Mouse (Mus musculus): ENCODE data around the gene Gm867. TPM values are rescaled to one million over a fixed set of nuclear protein-coding genes. Genes with fewer than 3 reads are reported as not detected.

The Gm867 gene
- 1.4 and 3.0 TPM in 2 replicates for polyA plus RNA-seq (2015; fragmentation: Nextera tagmentation; extraction: Ambion mirVana)

DNA sequence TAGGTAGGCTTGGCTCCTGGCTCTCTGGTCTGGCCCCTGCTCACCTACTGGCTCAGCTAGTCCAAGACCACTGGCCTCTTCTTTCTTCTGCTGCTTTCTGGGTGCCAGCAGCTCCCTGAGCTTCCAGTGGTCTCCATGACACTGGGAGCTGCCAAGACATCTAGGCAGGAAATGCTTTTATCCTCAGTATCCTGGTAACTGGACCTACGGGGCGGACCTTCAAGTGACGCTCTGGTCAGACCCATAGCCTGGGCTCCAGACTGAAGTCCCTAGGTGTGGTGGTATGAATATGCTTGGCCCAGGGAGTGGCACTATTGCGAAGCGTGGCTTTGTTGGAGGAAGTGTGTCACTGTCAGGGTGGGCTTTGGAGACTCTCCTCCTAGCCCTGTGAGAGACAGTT, at the start of gene Gm867:
Gene Gm867 (minus strand): TSS at position 153 of the 400 bp plus-strand sequence.
- no peak within 1 kb of the TSS for H3K9ac ChIP-seq
- 0 out of 2 replicates have a peak within 1 kb of the TSS, but pooled peaks have one; percentile 1 for H3K27ac ChIP-seq (replicated peaks)
- no peaks in the 10 kb centered on the region for H3K9me3 ChIP-seq
- ATAC-seq (ENCODE audit: low read depth) = no peak
- peaks cover 14% of the 10 kb centered on the region for H3K27me3 ChIP-seq
- peaks cover 50% of the 10 kb centered on the region for H3K4me1 ChIP-seq (replicated peaks)
- H3K4me3 ChIP-seq = no peak within 1 kb of the TSS
- H3K36me3 ChIP-seq = no peaks in the 10 kb centered on the region
- H3K4me2 ChIP-seq = no peak within 1 kb of the TSS
- WGBS = 91% methylated on average over 5 of the region's 5 CpGs

DNA sequence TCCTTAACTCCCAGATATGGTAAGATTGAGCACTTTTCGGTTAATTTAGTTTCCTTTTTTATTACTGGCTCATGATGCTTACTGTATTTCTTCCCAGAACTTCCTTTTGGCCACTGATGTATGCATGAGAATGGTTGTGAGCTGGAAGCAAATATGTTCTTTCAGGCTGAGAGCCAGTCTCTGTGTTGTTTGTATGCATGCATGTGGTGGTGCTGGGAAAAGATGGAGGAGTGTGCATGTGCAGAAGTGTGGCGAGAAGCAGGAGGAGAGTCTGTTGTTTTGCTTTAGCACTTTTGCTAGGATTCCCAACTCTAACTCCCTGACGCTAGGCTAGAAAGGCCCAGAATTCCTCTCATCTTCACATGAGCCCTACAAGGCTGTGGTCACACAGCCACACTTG, 39.0 kb upstream of the Gm867 start:
- H3K27ac ChIP-seq (replicated peaks) = no peak overlapping the region
- WGBS = 93% methylated on average over 3 of the region's 3 CpGs

DNA sequence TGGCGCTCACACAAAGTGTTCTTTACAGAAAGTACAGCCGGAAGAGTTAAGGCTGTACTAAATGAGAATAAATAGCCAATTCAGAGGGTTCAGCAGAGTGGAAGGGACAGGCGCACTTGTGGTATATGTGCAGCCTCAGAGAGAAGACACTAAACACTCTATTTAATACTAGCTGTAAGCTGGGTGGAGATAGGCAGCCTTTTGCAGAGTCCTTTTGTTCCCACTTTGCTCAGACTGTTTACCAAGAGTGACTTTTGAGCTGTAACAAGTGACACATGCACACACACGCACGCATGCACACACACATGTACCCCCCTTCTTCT, 38.3 kb upstream of the Gm867 start:
- WGBS = 55% methylated on average over 5 of the region's 5 CpGs
- Histone ChIP-seq H3K9me3 (no peaks in the 10 kb centered on the region), H3K4me2 (no peak overlapping the region), H3K36me3 (no peaks in the 10 kb centered on the region), H3K27ac (replicated peaks) (no peak overlapping the region), H3K27me3 (no peaks in the 10 kb centered on the region), H3K4me3 (no peak overlapping the region), H3K9ac (no peak overlapping the region), H3K4me1 (replicated peaks) (0 out of 2 replicates have a peak, but pooled peaks cover 3% of the 10 kb centered on the region)
- ATAC-seq (ENCODE audit: low read depth) = no peak

More for the DNA sequence above, 39.0 kb upstream of the Gm867 start:
- H3K9ac ChIP-seq = no peak overlapping the region
- H3K4me1 ChIP-seq (replicated peaks) = 0 out of 2 replicates have a peak, but pooled peaks cover 3% of the 10 kb centered on the region
- no peak for ATAC-seq (ENCODE audit: low read depth)
- H3K9me3 ChIP-seq = no peaks in the 10 kb centered on the region
- no peak overlapping the region for H3K4me2 ChIP-seq
- no peaks in the 10 kb centered on the region for H3K36me3 ChIP-seq
- no peaks in the 10 kb centered on the region for H3K27me3 ChIP-seq
- H3K4me3 ChIP-seq = no peak overlapping the region

DNA sequence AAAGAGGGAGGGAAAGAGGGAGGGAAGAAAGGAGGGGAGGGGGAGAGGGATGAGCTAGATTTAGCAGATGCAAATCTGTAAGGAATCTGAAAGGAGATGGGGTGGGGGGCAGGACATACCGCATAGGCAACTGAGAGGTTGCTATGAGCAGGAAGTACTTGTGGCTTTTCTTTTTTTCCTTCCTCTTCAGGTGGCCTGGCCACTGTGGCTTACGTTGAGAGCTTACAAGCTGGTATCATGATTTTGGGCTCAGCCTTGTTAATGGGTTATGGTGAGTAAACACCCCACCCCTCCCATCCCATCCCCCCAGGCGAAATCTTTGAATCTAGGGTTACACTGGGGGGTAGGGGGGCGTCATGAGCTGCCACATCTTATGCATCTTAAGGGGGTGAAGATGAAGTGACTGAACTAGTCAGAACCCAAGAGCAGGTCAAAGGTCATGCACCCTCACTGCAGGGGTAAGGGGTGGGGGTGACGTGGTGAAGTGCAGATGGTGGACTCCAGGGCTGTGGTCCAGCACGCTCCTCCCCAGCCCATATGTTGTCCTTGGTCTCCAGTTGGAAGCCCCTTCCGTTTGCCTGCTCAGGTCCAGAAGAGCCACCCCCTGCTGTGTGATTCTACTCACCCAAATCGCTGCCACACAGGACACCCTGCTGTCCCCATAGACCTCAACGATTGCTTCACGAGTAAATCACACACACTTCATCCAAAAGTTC, 37.8 kb upstream of the Gm867 start:
- Histone ChIP-seq H3K36me3 (no peaks in the 10 kb centered on the region), H3K9ac (no peak overlapping the region), H3K4me1 (replicated peaks) (0 out of 2 replicates have a peak, but pooled peaks cover 3% of the 10 kb centered on the region), H3K4me2 (no peak overlapping the region), H3K9me3 (no peaks in the 10 kb centered on the region), H3K27me3 (no peaks in the 10 kb centered on the region), H3K27ac (replicated peaks) (no peak overlapping the region), H3K4me3 (no peak overlapping the region)
- ATAC-seq (ENCODE audit: low read depth) = no peak; the same call in 1 of the 2 replicates
- WGBS = 36% methylated on average over 10 of the region's 10 CpGs

DNA sequence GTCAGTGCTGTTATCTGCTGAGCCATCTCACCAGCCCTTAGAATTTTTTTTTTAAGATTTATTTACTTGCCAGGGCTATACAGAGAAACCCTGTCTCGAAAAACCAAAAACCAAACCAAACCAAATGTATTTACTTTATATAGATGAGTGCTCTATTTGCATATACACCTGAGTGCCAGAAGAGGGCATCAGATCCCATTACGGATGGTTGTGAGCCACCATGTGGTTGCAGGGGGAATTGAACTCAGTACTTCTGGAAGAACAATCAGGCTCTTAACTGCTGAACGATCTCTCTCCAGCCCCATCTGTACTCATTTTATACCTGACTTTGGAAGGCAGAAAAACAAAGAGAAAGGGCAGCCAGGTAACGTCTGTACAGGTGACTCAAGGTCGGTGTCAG, 34.7 kb upstream of the Gm867 start:
- Histone ChIP-seq H3K27ac (replicated peaks) (no peak overlapping the region), H3K9ac (no peak overlapping the region), H3K4me2 (no peak overlapping the region), H3K9me3 (peaks cover 2% of the 10 kb centered on the region; the same call in 1 of the 2 replicates), H3K27me3 (no peaks in the 10 kb centered on the region), H3K4me3 (no peak overlapping the region), H3K4me1 (replicated peaks) (0 out of 2 replicates have a peak, but pooled peaks cover 3% of the 10 kb centered on the region), H3K36me3 (no peaks in the 10 kb centered on the region)
- WGBS = 75% methylated on average over 5 of the region's 5 CpGs
- no peak for ATAC-seq (ENCODE audit: low read depth)

DNA sequence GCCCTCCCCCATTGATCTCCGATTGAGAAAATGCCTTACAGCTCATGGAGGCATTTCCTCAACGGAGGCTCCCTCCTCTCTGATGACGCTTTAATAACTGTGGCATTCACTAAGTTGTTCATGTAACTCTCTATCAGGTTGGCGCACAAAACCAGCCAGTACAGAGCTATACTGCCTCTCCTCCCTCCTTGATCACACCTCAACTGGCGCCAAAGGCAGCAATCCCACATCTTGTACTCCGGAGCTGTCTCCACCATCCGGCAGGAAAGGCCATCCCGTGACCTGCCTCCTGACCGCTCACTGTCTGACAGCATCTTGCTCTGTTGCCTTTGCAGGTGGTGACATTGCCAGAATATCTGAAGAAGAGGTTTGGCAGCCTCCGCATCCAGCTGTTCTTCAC, 33.4 kb upstream of the Gm867 start:
- Histone ChIP-seq H3K36me3 (no peaks in the 10 kb centered on the region), H3K4me1 (replicated peaks) (0 out of 2 replicates have a peak, but pooled peaks cover 3% of the 10 kb centered on the region), H3K27ac (replicated peaks) (no peak overlapping the region), H3K9ac (no peak overlapping the region), H3K4me3 (no peak overlapping the region), H3K4me2 (no peak overlapping the region), H3K9me3 (peaks cover 2% of the 10 kb centered on the region; the same call in 1 of the 2 replicates), H3K27me3 (no peaks in the 10 kb centered on the region)
- 93% methylated on average over 10 of the region's 10 CpGs for WGBS
- no peak for ATAC-seq (ENCODE audit: low read depth)

DNA sequence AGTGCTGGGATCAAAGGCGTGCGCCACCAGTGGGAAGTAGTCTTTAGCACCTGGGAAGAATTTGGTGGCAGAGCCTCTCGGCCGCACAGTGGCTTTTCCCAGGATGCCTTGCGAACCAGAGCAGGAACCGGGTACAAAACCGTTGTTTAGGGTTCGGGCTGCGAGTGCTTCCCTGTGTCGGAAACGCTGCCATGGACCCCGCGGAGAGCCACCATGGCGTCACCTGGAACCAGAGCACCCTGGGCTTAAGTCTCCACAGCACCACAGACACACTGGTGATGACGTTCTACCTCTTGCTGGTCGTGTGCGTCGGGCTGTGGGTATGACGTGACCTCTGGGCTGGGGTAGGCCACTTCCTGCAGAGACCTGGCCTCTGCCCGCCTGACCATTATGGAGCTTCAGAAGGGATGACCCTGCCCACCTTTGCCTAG, 13.9 kb upstream of the Gm867 start, which contains the start of gene Gm5134:
Gene Gm5134 (plus strand): TSS at position 134 of the 431 bp plus-strand sequence.
- Histone ChIP-seq H3K9ac (no peak within 1 kb of the TSS), H3K27ac (replicated peaks) (no peak within 1 kb of the TSS), H3K4me3 (peak within 1 kb of the TSS; percentile 7; the same call in 1 of the 2 replicates), H3K27me3 (peaks cover 22% of the 10 kb centered on the region), H3K9me3 (no peaks in the 10 kb centered on the region), H3K4me1 (replicated peaks) (peaks cover 15% of the 10 kb centered on the region), H3K36me3 (no peaks in the 10 kb centered on the region), H3K4me2 (peak within 1 kb of the TSS; percentile 40)
- no peak for ATAC-seq (ENCODE audit: low read depth)
- 33% methylated on average over 20 of the region's 20 CpGs for WGBS

DNA sequence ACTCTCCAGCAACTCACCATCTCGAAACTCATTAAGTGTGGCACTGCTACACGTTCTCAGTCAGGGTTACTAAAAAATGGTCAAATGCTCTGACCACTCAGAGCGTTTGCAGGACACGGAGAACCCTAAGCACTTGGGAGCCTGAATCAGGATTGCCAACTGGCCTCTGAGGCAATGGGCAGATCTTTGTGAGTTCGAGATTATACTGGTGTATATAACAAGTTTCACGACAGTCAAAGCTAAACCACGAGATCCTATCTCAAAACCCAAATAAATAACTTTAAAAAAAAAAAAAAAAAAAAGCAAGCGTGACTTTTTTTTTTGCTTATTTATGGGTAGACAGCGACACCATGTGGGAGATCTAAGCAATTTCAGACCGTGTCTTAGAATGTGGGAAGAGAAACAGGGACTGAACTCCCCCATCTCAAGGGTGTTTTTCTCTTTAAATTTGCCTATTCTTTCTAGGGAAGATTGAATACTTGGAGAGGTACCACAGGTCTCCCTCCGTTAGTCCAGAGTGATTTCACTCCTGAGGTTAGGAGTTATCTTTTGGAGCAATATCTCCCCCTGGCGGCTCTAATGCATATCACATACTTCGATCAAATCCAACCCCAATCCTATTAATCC, 11.1 kb upstream of the Gm867 start:
- no peaks in the 10 kb centered on the region for H3K9me3 ChIP-seq
- H3K36me3 ChIP-seq = no peaks in the 10 kb centered on the region
- H3K9ac ChIP-seq = peak overlapping the region; percentile 74
- H3K27ac ChIP-seq (replicated peaks) = no peak overlapping the region
- H3K4me3 ChIP-seq = peak overlapping the region; percentile 41
- WGBS = 5% methylated on average over 13 of the region's 13 CpGs
- peak overlapping the region; percentile 86 for H3K4me2 ChIP-seq
- peaks cover 15% of the 10 kb centered on the region for H3K4me1 ChIP-seq (replicated peaks)
- peaks cover 38% of the 10 kb centered on the region for H3K27me3 ChIP-seq
- peak; percentile 37; the same call in 1 of the 2 replicates for ATAC-seq (ENCODE audit: low read depth)

DNA sequence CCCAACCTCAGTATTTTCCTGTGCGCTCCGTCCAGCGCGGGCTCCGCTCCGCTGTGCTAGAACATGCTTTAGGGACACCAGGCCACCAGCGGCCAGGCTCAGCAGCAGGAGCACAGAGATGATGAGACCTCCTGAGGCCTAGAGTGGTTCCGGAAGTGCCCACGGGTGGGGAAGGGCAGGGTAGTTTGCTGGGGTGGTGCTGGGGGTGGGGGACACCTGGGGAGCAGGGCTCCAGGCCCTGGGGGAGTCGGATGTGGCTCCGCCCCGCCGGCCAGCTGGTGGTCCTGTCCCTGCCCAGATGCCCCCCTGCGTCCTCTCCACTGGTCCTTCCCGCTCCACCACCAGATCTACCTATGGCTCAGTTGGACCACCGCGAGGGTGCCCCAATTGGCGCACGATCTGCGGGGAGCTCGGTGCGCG, 10.3 kb upstream of the Gm867 start:
- Histone ChIP-seq H3K4me2 (peak overlapping the region; percentile 86), H3K9me3 (no peaks in the 10 kb centered on the region), H3K27ac (replicated peaks) (no peak overlapping the region), H3K9ac (peak overlapping the region; percentile 74), H3K36me3 (no peaks in the 10 kb centered on the region), H3K4me3 (peak overlapping the region; percentile 41), H3K27me3 (peaks cover 38% of the 10 kb centered on the region), H3K4me1 (replicated peaks) (peaks cover 15% of the 10 kb centered on the region)
- peak; percentile 57 for ATAC-seq (ENCODE audit: low read depth)
- WGBS = 3% methylated on average over 23 of the region's 23 CpGs

DNA sequence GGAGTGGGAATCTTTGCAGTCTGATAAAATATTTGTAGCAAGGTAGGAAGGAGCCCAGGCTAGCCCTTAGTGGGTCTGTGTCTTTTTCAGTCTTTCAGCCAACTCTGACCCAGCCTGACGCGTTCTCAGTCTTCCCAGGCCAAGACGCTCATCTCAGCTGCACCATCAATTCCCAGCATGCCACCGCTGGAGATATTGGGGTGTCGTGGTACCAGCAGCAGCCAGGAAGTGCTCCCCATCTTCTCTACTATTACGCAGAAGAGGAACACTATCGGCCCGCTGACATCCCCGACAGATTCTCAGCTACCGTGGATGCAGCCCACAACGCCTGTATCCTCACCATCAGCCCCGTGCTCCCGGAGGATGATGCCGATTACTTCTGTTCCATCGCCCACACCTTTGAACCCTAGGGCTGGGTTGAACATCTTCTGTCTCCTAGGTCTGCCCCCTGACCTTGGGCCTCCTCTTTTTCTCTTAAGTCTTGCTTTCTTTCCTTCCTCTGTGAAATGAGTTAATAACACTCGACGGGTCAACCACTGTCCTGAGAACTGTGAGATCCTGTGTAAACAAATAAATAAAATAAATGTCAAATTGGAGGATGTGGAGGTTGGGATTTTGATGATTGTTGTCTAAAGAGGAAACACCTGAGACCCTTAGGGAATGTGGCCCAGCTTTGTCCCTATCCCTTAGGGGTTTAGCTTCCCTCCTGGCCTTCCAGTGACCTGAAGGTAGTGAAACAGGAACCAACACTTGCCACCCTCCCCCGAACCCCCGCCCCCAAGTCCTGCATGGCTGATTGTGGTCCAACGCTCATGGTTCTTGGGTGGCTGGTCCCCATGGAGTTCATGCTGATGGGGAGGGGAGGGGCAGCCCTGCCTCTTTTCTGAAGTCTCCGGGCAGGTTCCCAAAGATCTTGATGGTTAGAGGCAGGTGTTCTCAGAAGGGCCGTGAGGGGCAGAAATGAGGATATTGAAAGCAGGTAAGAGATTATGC, 8.9 kb upstream of the Gm867 start:
- Histone ChIP-seq H3K27ac (replicated peaks) (no peak overlapping the region), H3K9me3 (no peaks in the 10 kb centered on the region), H3K27me3 (peaks cover 35% of the 10 kb centered on the region), H3K4me1 (replicated peaks) (peaks cover 15% of the 10 kb centered on the region), H3K4me3 (no peak overlapping the region), H3K36me3 (no peaks in the 10 kb centered on the region), H3K4me2 (no peak overlapping the region), H3K9ac (no peak overlapping the region)
- WGBS = 83% methylated on average over 22 of the region's 22 CpGs
- ATAC-seq (ENCODE audit: low read depth) = no peak

DNA sequence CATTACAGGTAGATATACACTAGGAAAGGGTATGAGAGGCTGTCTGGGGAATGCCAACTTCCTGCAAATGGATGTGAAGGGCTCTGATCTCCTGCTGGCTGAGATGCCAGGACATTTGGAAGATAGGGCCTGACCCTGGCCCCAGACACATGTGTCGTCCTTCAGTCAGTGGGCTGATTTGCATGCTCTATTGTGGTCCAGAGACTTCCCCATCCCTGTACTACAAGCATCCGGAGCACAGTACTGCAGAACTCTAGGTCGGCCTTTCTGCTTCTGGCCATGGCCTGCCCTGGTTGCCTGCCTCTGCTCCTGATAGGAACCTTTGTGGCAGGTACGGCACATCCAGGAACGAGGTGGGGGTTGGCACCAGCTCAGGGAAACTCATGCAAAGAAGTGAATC, 7.6 kb upstream of the Gm867 start:
- ATAC-seq (ENCODE audit: low read depth) = no peak
- 80% methylated on average over 5 of the region's 5 CpGs for WGBS

More for the DNA sequence above, 7.6 kb upstream of the Gm867 start:
- Histone ChIP-seq H3K9me3 (no peaks in the 10 kb centered on the region), H3K9ac (no peak overlapping the region), H3K36me3 (no peaks in the 10 kb centered on the region), H3K27me3 (peaks cover 29% of the 10 kb centered on the region), H3K4me1 (replicated peaks) (peaks cover 24% of the 10 kb centered on the region), H3K27ac (replicated peaks) (no peak overlapping the region), H3K4me3 (no peak overlapping the region), H3K4me2 (no peak overlapping the region)

Data from neural tube, embryonic 13.5 days (tissue).